Mouse (Mus musculus) spleen, postnatal 4 days (tissue): ENCODE data around the gene D630045J12Rik.

ENCODE experiments used
- DNase-seq, 2 experiments: peaks; one replicate each; pipeline ENCODE4 v3.0.0; 2022; ENCODE audit warnings: low spot score in 2 of 2

Gene D630045J12Rik

DNA sequence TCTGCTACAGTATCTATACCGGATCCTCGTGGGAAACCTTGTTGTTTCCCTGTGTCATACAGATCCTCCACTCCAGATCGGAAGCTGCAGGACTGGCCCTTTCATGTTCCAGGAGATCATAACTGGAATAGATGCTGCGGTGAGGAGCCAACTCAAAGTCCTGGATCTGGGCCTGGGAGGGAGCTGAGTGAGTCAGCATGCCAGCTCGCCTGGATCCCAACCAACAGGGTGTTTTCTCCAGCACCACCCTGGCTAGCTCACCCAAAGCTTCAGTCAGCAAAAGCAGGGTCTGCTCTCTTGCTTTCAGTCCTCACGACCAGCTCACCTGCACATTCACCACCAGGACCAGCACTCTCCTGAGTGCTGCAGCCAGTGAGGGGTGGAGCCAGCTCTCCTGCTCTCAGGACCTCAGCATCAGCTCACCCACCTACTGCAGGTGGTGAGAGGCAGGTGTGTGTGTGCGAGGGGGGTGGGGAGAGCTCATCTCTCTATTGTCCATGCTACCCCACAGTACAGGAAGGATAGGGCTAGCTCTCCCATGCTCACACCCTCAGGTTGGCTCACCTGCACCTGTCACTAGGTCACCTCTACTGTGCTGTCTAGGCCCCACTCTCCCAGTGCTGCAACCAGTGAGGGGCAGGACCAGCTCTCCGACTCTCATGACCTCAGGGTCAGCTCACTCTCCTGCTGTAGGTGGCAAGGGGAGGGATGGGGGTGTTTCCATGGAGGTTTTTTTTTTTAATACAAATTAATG lies 118.8 kb downstream of the D630045J12Rik start:
- no peak for DNase-seq

DNA sequence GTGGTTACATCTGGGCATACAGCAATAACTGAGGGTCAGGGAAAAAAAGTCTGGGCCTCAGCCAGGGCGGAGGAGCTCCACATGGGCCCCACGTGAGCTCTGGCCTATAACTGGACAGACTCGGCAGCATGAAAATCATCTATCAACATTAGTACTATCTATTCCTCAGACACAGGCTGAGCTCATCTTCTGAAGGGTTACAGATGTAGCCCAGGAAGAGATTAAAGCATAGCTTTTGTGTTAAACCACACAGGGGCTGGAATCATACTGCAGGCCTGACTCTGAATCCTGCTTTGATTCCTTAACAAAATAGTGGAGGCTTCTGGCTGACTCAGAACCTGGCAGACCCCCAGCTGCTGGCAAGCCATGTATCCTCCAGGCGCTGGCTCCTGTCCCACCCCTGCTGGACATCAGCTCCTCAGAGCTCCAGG lies 122.0 kb downstream of the D630045J12Rik start:
- no peak for DNase-seq

DNA sequence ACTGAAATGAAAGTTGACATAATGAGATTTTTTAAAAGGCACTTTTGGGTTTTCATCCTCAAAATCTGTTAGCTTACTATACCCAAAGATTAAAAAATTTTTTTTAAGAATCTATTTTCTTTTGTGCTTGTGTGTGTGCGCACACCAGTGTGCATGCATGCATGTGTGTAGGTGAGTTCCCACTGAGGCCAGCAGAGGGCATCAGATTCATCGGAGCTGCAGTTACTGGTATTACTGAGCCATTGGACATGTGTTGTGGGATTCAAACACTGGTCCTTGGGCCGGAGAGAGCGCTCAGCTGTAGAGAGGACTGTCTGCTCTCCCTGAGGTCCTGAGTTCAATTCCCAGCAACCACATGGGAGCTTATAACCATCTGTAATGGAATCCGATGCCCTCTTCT lies 123.9 kb downstream of the D630045J12Rik start:
- no peak for DNase-seq

DNA sequence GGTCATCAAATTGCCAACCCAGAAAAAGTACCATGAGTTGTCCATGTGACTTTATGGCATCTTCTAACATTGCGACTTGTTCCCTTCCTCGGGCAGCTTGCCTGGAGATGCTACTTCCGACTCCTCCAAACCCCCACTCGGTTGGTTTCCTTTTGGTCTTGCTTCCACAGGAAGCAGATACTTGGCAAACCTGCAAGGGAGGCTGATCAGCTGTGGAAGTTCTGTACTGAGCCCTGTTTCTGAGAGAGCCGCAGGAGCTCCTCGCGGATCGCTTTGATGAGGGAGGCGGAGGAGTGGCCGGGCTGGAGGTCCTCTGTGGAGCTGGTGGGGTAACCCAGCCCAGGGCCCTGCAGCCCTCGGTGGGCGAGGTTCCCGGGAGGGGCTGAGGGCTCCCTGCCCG lies 125.7 kb downstream of the D630045J12Rik start:
- no peak for DNase-seq

DNA sequence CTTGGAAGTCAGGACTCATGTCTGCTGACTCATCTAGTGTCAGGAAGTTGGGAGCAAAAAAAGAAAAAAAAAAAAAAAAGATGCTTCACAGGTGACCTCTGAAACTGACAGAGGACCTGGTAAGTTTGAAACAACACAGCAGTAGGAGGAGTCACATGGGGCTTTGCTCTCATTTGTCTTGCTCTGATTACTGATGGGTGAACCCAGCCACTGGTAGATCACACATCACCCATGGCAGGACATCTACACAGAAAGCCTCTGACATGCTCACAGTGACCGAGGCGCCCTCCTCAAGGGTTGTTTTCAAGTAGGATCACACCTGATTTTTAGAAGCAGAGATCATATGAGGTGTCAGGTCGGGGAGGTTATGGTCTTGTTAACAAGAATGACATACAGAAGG lies 128.3 kb downstream of the D630045J12Rik start:
- DNase-seq: no peak

DNA sequence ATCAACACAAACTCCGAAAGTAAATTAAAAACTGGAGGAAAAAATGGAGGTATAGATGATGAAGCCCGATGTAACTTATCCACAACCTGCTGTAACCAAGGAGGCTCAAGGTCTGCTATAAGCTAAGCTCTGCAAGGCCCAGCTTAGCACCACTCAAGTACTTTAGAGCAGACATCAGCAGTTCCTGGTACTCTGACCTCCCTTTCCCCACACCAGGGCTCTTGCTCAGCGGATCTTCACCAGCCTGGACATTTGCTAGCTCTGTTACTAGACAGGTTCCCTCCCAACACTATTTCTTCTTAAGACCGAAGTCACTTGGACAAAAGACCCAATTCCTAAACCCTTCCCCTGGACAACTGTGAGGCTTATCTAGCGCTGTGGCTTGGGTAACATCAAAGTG lies 128.9 kb downstream of the D630045J12Rik start:
- DNase-seq: no peak

DNA sequence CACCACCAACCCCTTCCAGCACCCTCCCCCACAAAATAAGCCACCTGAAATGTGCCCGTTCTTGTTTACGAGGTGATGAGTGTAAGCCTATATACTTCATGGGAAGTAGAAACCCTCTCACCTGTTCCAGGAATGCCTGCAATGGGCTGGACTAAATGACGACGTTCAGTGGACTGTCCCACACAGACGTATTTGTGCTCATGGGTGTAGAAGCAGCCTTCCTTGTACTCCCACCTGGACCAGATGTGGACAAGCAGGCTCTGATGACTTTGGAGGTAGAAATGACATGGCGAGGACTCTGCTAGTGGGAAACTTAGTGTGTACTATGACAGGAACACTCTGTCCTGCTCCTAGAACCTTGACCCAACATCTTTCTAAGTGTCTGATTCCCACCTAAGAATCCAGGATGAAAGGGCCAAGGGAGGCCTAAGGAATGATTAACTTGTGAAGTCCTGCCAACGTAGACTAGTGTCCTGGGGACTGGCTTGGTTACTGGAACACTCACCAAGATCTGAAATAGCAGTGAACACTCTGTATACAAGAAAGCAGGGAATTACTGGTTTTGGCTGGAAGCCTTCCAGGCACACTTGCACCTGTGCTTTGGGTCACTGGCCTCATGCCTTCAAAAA lies 129.5 kb downstream of the D630045J12Rik start, which contains the start of gene Atp6v0a4:
Atp6v0a4 (minus strand) TSS at position 380 of the 629 bp plus-strand sequence.
- no peak for DNase-seq

DNA sequence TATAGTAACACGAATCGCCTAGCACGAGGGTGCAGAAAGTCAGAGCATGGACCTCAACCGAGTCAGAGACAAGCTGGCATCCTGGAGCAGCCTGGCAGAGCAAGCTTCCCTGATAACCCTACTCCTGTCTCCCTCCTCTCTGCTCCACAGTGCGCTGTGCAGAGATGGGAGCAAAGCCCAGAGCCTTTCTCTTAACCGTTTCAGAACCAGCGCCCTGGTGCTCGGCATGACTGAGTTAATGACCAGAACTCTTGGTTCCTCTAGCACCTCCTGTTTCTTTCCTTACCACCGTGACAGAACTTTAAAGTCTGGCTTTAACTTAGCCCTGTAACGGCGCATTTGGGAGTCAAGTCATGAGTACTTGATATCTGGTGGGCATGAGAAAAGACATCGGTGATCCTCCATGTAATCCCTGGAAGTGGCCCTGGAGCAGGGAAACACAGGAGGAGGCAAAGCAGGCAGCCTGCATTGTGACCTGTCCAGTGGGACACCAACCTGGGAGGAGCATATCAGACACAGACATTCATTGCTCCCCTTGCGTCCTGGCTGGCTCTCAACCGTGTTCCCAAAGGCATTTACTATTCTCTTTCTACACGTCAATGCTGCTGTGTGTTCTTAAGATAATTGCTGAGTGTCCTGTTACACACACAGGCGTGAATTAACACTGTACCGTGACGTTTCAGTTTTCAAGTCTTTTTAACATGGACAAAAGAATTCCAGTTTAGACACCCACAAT lies 130.2 kb downstream of the D630045J12Rik start:
- no peak for DNase-seq

DNA sequence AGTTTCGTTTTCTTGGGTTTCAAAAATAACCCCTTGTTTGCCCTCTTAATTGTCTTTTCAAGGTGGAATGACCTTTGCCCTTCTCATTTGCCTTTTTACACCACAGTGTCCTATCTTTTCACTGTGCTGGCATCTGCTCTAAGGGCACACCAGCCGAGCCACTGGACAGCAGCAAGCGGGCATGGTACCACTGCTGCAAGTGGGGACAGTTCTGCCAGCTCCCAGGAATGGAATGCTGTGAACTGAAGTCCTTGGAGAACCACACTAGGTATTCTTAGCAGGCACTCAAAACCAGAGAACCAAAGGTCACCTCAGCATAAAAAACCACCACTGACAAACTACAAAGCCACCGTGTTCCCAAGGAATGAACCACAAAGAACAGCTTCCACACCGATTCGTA lies 131.0 kb downstream of the D630045J12Rik start:
- no peak for DNase-seq

DNA sequence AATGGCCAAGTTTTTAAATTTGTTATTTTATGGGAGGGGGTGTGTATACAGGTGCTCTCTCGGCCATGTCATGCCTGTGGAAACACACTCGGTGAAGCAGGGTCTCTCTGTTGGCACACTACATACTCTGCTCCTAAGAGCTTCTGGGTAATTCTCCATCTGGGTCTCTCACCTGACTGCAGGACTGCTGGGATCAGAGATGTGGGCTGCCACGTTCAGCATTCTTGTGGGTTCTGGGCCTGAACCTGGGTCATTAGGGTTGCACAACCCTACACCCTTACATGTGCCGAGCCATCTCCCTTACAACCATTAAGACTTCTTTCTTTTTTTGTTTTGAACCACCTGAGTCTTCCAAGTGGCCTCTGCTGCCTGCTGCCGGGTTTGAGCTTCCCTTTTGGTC lies 132.0 kb downstream of the D630045J12Rik start:
- no peak for DNase-seq

DNA sequence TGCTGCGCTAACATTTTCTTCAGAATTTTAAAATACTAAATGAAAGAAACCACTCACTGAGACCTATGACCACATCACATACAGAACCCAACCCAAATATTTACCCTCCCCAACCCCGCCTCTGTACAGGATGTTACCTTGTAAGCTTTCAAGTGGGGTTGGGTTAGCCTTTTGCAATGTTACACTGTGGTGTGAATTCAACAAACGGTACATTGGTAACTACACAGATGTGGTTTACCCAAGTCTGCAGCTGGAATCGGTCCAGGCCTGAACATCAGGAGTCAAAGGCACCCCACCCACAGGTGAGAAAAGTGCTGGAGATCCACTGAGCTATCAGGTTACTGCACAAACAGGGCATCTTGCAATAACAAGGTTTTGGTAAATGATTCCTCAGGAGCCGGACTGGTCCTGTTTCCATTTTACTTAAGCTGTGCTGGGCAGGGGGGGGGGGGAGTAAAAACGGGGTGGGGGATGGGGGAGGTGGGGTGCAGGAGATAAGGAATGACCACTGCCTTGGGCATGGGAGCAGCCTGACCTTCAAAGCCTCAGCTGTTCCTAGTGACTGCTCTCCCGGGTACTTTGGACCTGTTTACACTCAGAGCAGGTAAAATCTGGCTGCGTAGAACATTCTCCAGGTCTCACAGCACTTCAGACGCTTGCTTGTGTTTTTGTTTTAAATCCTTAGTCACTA lies 133.0 kb downstream of the D630045J12Rik start:
- DNase-seq: no peak

DNA sequence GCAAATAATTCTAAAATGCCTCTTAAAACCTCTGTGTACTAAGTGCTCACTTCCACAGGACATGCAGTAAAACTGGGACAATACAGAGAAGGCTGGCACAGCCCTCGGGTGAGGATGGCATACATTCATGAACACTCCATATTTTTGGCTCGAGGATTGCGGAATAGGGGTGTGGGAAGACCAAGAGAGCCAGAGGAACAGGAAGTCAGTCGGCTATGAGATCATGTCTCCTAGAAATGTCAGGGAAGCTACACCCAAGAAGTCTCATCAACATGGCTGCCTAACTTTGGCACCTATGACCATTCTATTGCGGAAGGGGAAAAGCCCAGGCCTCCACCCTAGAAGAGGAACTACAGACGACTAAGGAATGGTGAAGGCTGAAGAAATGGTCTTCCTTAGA lies 135.5 kb downstream of the D630045J12Rik start:
- DNase-seq: no peak

DNA sequence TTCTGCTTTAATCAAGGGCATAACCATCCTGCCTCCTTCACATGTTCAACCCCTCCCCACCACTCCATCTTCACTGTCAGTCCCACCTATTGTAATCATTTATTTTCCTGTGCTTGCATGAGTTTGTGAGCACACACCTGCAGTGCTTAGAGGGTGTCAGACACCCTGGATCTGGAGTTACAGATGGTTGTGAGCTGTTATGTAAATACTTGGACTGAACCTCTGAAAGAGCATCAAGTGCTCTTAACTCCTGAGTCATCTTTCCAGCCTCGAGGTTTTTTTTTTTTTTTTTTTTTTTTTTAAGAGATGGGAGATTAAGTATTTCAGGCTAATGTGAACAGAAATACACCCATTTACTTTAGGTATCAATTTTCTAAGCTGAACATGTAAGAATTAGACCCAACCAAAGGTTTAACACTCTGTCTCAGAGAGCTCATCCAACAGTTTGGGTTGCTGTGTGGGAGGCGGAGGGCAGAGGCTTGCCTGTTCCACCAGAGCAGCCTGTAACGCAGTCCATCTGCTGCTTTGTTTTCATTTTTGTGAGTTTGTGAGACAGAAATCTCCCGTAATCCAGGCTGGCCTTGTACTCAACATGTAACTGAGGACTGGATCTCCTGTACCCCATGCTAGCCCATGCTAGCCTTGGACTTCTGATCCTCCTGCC lies 137.6 kb downstream of the D630045J12Rik start:
- no peak for DNase-seq

DNA sequence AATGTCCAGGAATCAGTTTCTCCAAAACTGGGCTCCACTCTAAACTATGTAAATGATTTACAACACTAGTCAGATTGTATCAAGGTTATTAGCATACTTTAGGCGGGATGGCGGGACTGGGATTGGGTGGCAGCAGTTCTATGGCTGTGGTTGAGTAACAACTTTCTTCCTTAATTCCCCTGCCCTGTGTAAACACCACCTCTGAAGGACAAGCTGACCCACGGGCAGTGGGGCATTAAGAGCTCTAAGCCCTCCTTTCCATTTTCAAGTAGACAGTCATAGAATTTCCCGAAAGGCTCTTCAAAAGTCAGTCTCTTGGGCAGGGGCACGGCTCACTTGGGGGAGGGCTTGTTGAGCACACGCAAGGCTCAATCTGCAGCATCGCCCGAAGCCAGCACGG lies 142.9 kb downstream of the D630045J12Rik start:
- no peak for DNase-seq

DNA sequence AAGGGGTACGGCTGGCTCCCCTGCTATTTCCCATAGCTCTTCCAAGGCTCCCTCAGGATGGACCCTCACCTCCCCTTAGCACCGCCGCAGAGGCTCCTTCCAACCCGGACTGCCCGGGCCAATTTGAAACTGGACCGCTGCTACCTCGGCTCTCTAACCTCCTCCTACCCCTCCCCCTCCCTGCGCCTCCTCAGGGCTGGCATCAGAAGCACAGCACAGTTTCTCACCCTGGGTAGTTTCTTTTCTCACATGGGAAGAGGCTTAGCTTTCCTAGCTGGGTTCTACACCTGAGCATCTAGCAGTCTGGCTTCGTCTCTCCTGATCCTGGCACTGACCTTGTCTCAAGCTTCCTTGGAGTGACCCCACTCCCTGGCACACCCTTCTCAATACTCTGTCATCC lies 143.9 kb downstream of the D630045J12Rik start:
- DNase-seq: no peak

DNA sequence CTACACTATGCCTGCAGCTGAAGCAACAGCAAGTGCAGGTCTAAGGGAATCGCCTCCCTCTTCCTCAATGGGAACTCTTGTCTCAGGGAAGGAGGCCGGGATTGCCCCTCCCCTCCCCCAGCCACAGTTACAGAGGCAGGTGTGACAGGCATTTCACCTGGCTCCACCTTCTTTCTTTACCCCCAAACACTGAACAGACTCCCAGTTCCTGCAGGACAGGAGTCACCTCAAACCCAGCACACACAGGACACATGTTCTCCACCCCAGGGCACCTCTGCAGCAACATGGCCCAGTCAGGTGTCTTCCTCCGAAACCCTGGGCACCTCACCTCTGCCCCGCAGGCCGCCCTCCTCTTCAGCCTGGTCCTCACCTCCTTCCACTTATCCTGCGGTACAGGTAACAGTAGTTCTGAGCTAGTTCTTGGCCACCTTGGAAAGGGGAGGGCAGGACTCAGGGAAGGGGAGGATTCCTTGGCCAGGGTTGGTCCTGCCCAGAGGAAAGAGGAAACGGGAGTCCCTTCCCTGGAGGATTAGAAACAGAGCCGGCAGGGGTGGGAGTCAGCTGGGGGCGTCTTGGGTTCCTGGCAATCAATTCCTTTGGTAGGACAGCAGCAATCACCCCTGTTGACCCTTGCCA lies 144.5 kb downstream of the D630045J12Rik start, which contains the start of gene Tmem213:
Tmem213 (plus strand) TSS at position 96 of the 636 bp plus-strand sequence.
- DNase-seq: no peak

DNA sequence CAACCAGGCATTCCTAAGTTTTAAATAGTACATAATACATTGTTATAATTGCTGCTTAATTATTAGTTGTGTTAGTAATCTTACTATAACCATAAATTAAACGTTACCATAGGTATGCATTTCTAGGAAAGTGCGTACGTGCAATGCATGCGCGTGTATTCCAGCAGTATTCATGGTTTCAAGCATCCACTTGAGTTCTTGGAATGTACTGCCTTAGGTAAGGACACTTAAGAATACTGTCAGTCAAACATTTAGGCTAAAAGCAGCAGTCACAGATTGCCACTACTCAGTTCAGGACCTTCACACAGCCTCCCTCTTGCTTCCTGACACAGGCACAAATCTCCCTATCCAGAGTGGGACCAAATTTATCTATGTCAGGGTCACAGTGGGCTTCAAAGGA lies 145.4 kb downstream of the D630045J12Rik start:
- DNase-seq: no peak

DNA sequence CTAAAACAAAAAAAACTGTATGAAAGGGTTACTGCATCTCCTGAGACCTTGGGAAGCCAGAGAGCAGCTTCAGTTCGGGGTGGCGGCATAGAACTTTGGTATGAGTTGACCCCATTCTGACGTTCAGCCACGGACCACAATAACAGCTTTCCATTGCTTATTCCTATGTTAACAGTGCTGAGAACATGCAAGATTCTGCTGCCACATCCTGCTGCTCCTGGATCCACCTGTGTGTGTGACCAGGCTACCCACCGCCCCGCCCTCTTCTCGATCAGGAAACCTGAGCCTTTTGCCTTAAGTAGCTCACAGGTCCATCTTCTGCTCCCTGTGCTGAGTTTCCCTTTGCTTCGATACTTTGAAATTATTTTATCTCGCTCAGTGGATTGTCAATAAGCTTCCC lies 147.9 kb downstream of the D630045J12Rik start:
- no peak for DNase-seq

DNA sequence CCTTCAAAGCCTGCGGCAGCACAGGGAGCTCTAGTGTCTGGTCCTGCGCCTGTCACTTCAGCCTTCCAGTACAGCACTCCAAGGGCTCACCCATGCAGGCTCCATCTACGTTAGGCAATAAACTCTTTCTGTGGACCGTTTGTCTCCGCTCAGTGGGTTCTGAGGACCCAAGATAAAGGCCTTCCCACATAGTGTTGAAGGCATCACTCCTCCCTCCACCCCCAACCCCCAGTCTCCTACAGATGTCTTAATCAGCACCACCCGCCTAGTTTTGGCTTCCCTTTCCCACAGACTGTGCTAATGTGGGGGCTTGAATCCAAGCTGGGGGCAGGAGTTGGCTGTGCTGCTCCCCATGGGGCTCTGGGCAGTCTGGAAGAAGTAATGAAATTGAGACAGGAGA lies 150.0 kb downstream of the D630045J12Rik start:
- DNase-seq: no peak

DNA sequence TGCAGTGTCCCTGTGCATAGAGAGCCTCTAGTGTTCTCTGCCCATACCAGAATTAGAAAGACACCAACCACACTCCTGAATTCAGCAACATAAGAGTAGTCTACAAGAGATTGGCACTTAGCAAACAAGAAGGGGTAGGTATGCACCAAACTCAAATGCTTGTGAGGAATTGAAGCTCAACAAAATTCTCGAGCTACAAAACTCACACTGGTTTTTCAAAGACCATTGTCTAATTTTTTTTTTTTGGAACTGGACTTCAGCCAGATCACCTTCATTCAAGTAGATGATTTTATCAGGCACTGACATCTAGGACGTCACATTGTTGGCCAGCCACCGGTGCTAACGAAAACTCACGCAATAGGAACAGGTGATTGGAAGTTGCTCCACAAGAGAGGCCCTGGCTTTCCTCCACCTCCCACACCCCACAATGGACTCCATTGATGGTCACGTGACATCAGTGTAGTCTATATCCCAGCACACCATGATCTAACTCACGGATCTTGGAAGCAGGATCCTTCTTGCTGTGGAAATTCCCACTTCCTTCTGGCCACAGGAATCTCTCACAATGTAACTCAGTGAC lies 151.5 kb downstream of the D630045J12Rik start:
- DNase-seq: no peak

DNA sequence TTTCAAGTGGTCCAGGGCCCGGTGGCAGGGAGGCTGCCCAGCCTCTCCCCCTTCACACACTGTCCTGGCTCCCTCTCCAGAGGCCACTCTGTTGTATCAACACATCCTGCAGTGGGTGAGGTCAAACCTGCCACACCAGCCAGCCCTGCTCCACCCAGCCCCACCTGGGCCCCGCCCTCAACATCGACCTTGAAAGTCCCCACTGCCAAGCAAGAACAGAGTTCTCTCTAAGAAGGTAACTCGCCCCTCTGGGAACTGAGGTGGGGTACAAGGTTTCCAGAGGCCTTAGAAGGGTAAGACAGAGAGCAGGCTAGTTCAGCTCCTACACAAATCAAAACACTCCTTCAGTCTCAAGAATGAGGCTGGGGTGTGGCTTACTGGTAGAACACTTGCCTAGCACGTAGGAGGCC lies 156.8 kb downstream of the D630045J12Rik start:
- no peak for DNase-seq
